Comparison of ENCODE assay signal across 8 mouse cellular contexts in genomic region chr11:98788550-98789218, GRCm38 (mm10). TPM values are rescaled to one million over a fixed set of nuclear protein-coding genes. Genes with fewer than 3 reads are reported as not detected.
DNase-seq lines count a peak whose midpoint lies in the region; ATAC-seq and TF ChIP-seq lines count a peak whose summit lies in the region.

No protein-coding gene starts in this region.

- no peaks in the 10 kb centered on the region for H3K9me3 ChIP-seq in ES-Bruce4 (replicated peaks; ENCODE audit: control insufficient read depth, insufficient read depth, low read length, poor library complexity, severe bottlenecking)
- no peaks in the 10 kb centered on the region for H3K9me3 ChIP-seq in heart, embryonic 14.5 days (ENCODE audit: control insufficient read depth, low read length)
- no peaks in the 10 kb centered on the region for H3K9me3 ChIP-seq in liver, postnatal 0 days (ENCODE audit: low read length)
- no peaks in the 10 kb centered on the region for H3K9me3 ChIP-seq in neural tube, embryonic 12.5 days

- TF ChIP-seq EP300 in ES-Bruce4 (IDR thresholded peaks at IDR 0.05; ENCODE audit: insufficient read depth, low read depth, low read length), result peak; percentile 71; the same call in 1 of the 2 replicates
- TF ChIP-seq EP300 in liver, postnatal 0 days (IDR thresholded peaks at IDR 0.05; ENCODE audit: low read depth), result no peak; the same call in 1 of the 2 replicates

- H3K27me3 ChIP-seq in ES-Bruce4 (ENCODE audit: control insufficient read depth, insufficient read depth, low read length, poor library complexity, severe bottlenecking), result no peaks in the 10 kb centered on the region
- H3K27me3 ChIP-seq in heart, embryonic 14.5 days (ENCODE audit: control insufficient read depth, insufficient read depth, low read length), result no peaks in the 10 kb centered on the region
- H3K27me3 ChIP-seq in liver, postnatal 0 days (ENCODE audit: insufficient read depth, low read length), result no peaks in the 10 kb centered on the region
- H3K27me3 ChIP-seq in neural tube, embryonic 12.5 days (replicated peaks), result no peaks in the 10 kb centered on the region
- H3K27me3 ChIP-seq in testis, adult 2 months (ENCODE audit: control insufficient read depth, insufficient read depth, low read length), result no peaks in the 10 kb centered on the region

- TF ChIP-seq POLR2A in ES-Bruce4 (IDR thresholded peaks at IDR 0.05; ENCODE audit: insufficient read depth, low read length), result no peak
- peak; percentile 37; the same call in 1 of the 2 replicates for TF ChIP-seq POLR2A in testis, adult 2 months (IDR thresholded peaks at IDR 0.05; ENCODE audit: control insufficient read depth, low read depth, low read length)

- peaks cover 3% of the 10 kb centered on the region for H3K4me1 ChIP-seq in ES-Bruce4 (ENCODE audit: control insufficient read depth, insufficient read depth, low read length)
- H3K4me1 ChIP-seq in brown adipose tissue, adult 24 weeks (ENCODE audit: control insufficient read depth, insufficient read depth, insufficient read length, low read length), result peaks cover 22% of the 10 kb centered on the region
- H3K4me1 ChIP-seq in heart, embryonic 14.5 days (ENCODE audit: control insufficient read depth in 2 of 2, insufficient read depth in 2 of 2, low read length in 2 of 2), result peaks cover 34 to 45% of the 10 kb centered on the region in 2 experiments
- peaks cover 45% of the 10 kb centered on the region for H3K4me1 ChIP-seq in liver, postnatal 0 days (ENCODE audit: insufficient read depth)
- peaks cover 35% of the 10 kb centered on the region for H3K4me1 ChIP-seq in neural tube, embryonic 12.5 days
- peaks cover 16% of the 10 kb centered on the region for H3K4me1 ChIP-seq in testis, adult 2 months (ENCODE audit: control insufficient read depth, insufficient read depth, low read length)

- peak overlapping the region; percentile 64 for H3K4me3 ChIP-seq in ES-Bruce4 (ENCODE audit: low read depth, low read length)
- H3K4me3 ChIP-seq in brown adipose tissue, adult 24 weeks (ENCODE audit: insufficient read depth, low read depth, low read length), result peak overlapping the region; percentile 57
- H3K4me3 ChIP-seq in heart, embryonic 14.5 days (ENCODE audit: control insufficient read depth in 1 of 2, insufficient read depth in 1 of 2, low read depth in 1 of 2, low read length in 2 of 2), result peak overlapping the region; percentile 50 to 66
- H3K4me3 ChIP-seq in liver, postnatal 0 days (ENCODE audit: low read depth, low read length), result peak overlapping the region; percentile 56
- H3K4me3 ChIP-seq in neural tube, embryonic 12.5 days, result peak overlapping the region; percentile 41
- peak overlapping the region; percentile 85 for H3K4me3 ChIP-seq in testis, adult 2 months (ENCODE audit: control insufficient read depth, low read depth, low read length)

- 0 out of 2 replicates have a peak overlapping the region, but pooled peaks have one; percentile 44 for H3K27ac ChIP-seq in ES-Bruce4 (ENCODE audit: insufficient read depth, low read length)
- H3K27ac ChIP-seq in brown adipose tissue, adult 24 weeks (replicated peaks; ENCODE audit: low read depth, low read length), result peak overlapping the region; percentile 88
- peak overlapping the region; percentile 92 to 98 for H3K27ac ChIP-seq in heart, embryonic 14.5 days (replicated peaks in 1 of 2; ENCODE audit: control insufficient read depth in 1 of 2, insufficient read depth in 1 of 2, low read depth in 2 of 2, low read length in 2 of 2)
- peak overlapping the region; percentile 87 for H3K27ac ChIP-seq in liver, postnatal 0 days (ENCODE audit: low read depth)
- H3K27ac ChIP-seq in neural tube, embryonic 12.5 days, result no peak overlapping the region
- peak overlapping the region; percentile 84 for H3K27ac ChIP-seq in testis, adult 2 months (ENCODE audit: control insufficient read depth, insufficient read depth, low read depth, low read length)

- peak; percentile 88 for DNase-seq in fat pad, adult 2 months (ENCODE audit: extremely low read depth, low read depth, low spot score)
- peak; percentile 93 for DNase-seq in kidney, postnatal 10 days
- peak; percentile 85 for DNase-seq in liver, postnatal 0 days

- TF ChIP-seq CTCF in ES-Bruce4 (IDR thresholded peaks at IDR 0.05; ENCODE audit: low read depth, low read length), result peak; percentile 83
- peak; percentile 88 for TF ChIP-seq CTCF in liver, postnatal 0 days (IDR thresholded peaks at IDR 0.05; ENCODE audit: low read depth)
- peak; percentile 39; the same call in 1 of the 2 replicates for TF ChIP-seq CTCF in testis, adult 2 months (IDR thresholded peaks at IDR 0.05; ENCODE audit: control insufficient read depth, insufficient read depth, insufficient replicate concordance, low read depth, low read length)

- peak overlapping the region; percentile 69 for H3K9ac ChIP-seq in ES-Bruce4 (ENCODE audit: low read depth, poor library complexity, severe bottlenecking)
- peak overlapping the region; percentile 78 for H3K9ac ChIP-seq in heart, embryonic 14.5 days (ENCODE audit: low read length)
- peak overlapping the region; percentile 59; the same call in 1 of the 2 replicates for H3K9ac ChIP-seq in liver, postnatal 0 days (replicated peaks)
- H3K9ac ChIP-seq in neural tube, embryonic 12.5 days, result no peak overlapping the region

- no peaks in the 10 kb centered on the region for H3K36me3 ChIP-seq in ES-Bruce4 (ENCODE audit: control insufficient read depth, insufficient read depth, low read length, poor library complexity, severe bottlenecking)
- no peaks in the 10 kb centered on the region for H3K36me3 ChIP-seq in heart, embryonic 14.5 days (ENCODE audit: control insufficient read depth, insufficient read depth, low read length)
- no peaks in the 10 kb centered on the region for H3K36me3 ChIP-seq in liver, postnatal 0 days (replicated peaks; ENCODE audit: insufficient read depth, low read length)
- H3K36me3 ChIP-seq in neural tube, embryonic 12.5 days, result no peaks in the 10 kb centered on the region
- H3K36me3 ChIP-seq in testis, adult 2 months (ENCODE audit: control insufficient read depth, insufficient read depth, low read length), result no peaks in the 10 kb centered on the region

- WGBS in heart, embryonic 14.5 days, result 10% methylated on average over 18 of the region's 18 CpGs
- 7% methylated on average over 18 of the region's 18 CpGs for WGBS in liver, postnatal 0 days (ENCODE audit: insufficient replicate concordance)
- WGBS in neural tube, embryonic 12.5 days, result 15% methylated on average over 18 of the region's 18 CpGs

- H3K4me2 ChIP-seq in heart, embryonic 14.5 days (ENCODE audit: low read length), result peak overlapping the region; percentile 84
- peak overlapping the region; percentile 93 for H3K4me2 ChIP-seq in liver, postnatal 0 days (ENCODE audit: low read depth, low read length)
- peak overlapping the region; percentile 90 for H3K4me2 ChIP-seq in neural tube, embryonic 12.5 days (replicated peaks)

- peak; percentile 68 for ATAC-seq in heart, embryonic 14.5 days (ENCODE audit: insufficient number of reproducible peaks, insufficient read depth, low FRiP score, low read depth)
- peak; percentile 76 for ATAC-seq in liver, postnatal 0 days
- peak; percentile 67 for ATAC-seq in neural tube, embryonic 12.5 days (ENCODE audit: low FRiP score, low read depth)

RNA-seq across cellular contexts. Expression of gene Msl1, which starts 6.6 kb away (rescaled TPM):
- 68.7 and 69.1 TPM in 2 replicates for polyA plus RNA-seq in ES-Bruce4 (2011; ENCODE audit: insufficient read depth, insufficient read length, low read depth, missing spikeins)
- 36.3 and 40.8 TPM in 2 replicates for polyA plus RNA-seq in brown adipose tissue, adult 24 weeks (2012; ENCODE audit: insufficient read depth, insufficient read length, missing spikeins)
- 13.3 and 15.3 TPM in 2 replicates for polyA plus RNA-seq in heart, embryonic 14.5 days (2014; fragmentation: Nextera tagmentation; extraction: Ambion mirVana)
- 5.4 and 6.5 TPM in 2 replicates for polyA plus RNA-seq in liver, postnatal 0 days (2015; fragmentation: Nextera tagmentation; extraction: Ambion mirVana)
- 37.0 and 40.8 TPM in 2 replicates for polyA plus RNA-seq in neural tube, embryonic 12.5 days (2016; fragmentation: Nextera tagmentation; extraction: Ambion mirVana)
- polyA plus RNA-seq in testis, adult 2 months (2012; rRNA removed), result 138 and 143 TPM in 2 replicates

RNA-seq across cellular contexts. Expression of gene Nr1d1, which starts 13.6 kb away (rescaled TPM):
- polyA plus RNA-seq in ES-Bruce4 (2011; ENCODE audit: insufficient read depth, insufficient read length, low read depth, missing spikeins), result 7.4 and 7.5 TPM in 2 replicates
- polyA plus RNA-seq in brown adipose tissue, adult 24 weeks (2012; ENCODE audit: insufficient read depth, insufficient read length, missing spikeins), result 78.3 and 90.9 TPM in 2 replicates
- polyA plus RNA-seq in heart, embryonic 14.5 days (2014; fragmentation: Nextera tagmentation; extraction: Ambion mirVana), result 6.0 and 6.4 TPM in 2 replicates
- polyA plus RNA-seq in liver, postnatal 0 days (2015; fragmentation: Nextera tagmentation; extraction: Ambion mirVana), result 2.0 and 4.2 TPM in 2 replicates
- polyA plus RNA-seq in neural tube, embryonic 12.5 days (2016; fragmentation: Nextera tagmentation; extraction: Ambion mirVana), result 1.5 and 2.1 TPM in 2 replicates
- polyA plus RNA-seq in testis, adult 2 months (2012; rRNA removed), result 34.7 and 38.6 TPM in 2 replicates

RNA-seq across cellular contexts. Expression of gene Casc3, which starts 16.0 kb away (rescaled TPM):
- 55.0 and 57.7 TPM in 2 replicates for polyA plus RNA-seq in ES-Bruce4 (2011; ENCODE audit: insufficient read depth, insufficient read length, low read depth, missing spikeins)
- 9.2 and 16.9 TPM in 2 replicates for polyA plus RNA-seq in brown adipose tissue, adult 24 weeks (2012; ENCODE audit: insufficient read depth, insufficient read length, missing spikeins)
- 22.6 and 22.9 TPM in 2 replicates for polyA plus RNA-seq in heart, embryonic 14.5 days (2014; fragmentation: Nextera tagmentation; extraction: Ambion mirVana)
- polyA plus RNA-seq in liver, postnatal 0 days (2015; fragmentation: Nextera tagmentation; extraction: Ambion mirVana), result 6.7 and 7.0 TPM in 2 replicates
- 65.1 and 68.5 TPM in 2 replicates for polyA plus RNA-seq in neural tube, embryonic 12.5 days (2016; fragmentation: Nextera tagmentation; extraction: Ambion mirVana)
- polyA plus RNA-seq in testis, adult 2 months (2012; rRNA removed), result 22.0 and 24.9 TPM in 2 replicates

RNA-seq across cellular contexts. Expression of gene Rapgefl1, which starts 47.9 kb away (rescaled TPM):
- 3.5 and 4.0 TPM in 2 replicates for polyA plus RNA-seq in ES-Bruce4 (2011; ENCODE audit: insufficient read depth, insufficient read length, low read depth, missing spikeins)
- 0.40 TPM in 1 of 2 replicates, not detected in the other for polyA plus RNA-seq in brown adipose tissue, adult 24 weeks (2012; ENCODE audit: insufficient read depth, insufficient read length, missing spikeins)
- polyA plus RNA-seq in heart, embryonic 14.5 days (2014; fragmentation: Nextera tagmentation; extraction: Ambion mirVana), result 0.82 and 0.95 TPM in 2 replicates
- 0.11 and 0.21 TPM in 2 replicates for polyA plus RNA-seq in liver, postnatal 0 days (2015; fragmentation: Nextera tagmentation; extraction: Ambion mirVana)
- polyA plus RNA-seq in neural tube, embryonic 12.5 days (2016; fragmentation: Nextera tagmentation; extraction: Ambion mirVana), result 4.4 and 4.7 TPM in 2 replicates
- polyA plus RNA-seq in testis, adult 2 months (2012; rRNA removed), result 2.2 and 2.7 TPM in 2 replicates

RNA-seq across cellular contexts. Expression of gene Thra, which starts 48.2 kb away (rescaled TPM):
- 20.7 and 24.6 TPM in 2 replicates for polyA plus RNA-seq in ES-Bruce4 (2011; ENCODE audit: insufficient read depth, insufficient read length, low read depth, missing spikeins)
- 64.4 and 82.3 TPM in 2 replicates for polyA plus RNA-seq in brown adipose tissue, adult 24 weeks (2012; ENCODE audit: insufficient read depth, insufficient read length, missing spikeins)
- polyA plus RNA-seq in heart, embryonic 14.5 days (2014; fragmentation: Nextera tagmentation; extraction: Ambion mirVana), result 45.3 and 55.6 TPM in 2 replicates
- 5.1 and 6.1 TPM in 2 replicates for polyA plus RNA-seq in liver, postnatal 0 days (2015; fragmentation: Nextera tagmentation; extraction: Ambion mirVana)
- 56.9 and 67.0 TPM in 2 replicates for polyA plus RNA-seq in neural tube, embryonic 12.5 days (2016; fragmentation: Nextera tagmentation; extraction: Ambion mirVana)
- polyA plus RNA-seq in testis, adult 2 months (2012; rRNA removed), result 14.4 and 18.9 TPM in 2 replicates
